Mouse (Mus musculus) adrenal gland, postnatal 14 days (tissue): ENCODE measurements at regions not wholly inside any gene's neighbourhood (a gene's known extent, or its start where the extent isn't known, plus 50 kb on each side); places are given as distances from the start of the nearest gene placed in this dataset.

Source experiments
- DNase-seq: peaks from one replicate; pipeline ENCODE4 v3.0.0; 2021; ENCODE audit warnings: mixed read lengths

DNA sequence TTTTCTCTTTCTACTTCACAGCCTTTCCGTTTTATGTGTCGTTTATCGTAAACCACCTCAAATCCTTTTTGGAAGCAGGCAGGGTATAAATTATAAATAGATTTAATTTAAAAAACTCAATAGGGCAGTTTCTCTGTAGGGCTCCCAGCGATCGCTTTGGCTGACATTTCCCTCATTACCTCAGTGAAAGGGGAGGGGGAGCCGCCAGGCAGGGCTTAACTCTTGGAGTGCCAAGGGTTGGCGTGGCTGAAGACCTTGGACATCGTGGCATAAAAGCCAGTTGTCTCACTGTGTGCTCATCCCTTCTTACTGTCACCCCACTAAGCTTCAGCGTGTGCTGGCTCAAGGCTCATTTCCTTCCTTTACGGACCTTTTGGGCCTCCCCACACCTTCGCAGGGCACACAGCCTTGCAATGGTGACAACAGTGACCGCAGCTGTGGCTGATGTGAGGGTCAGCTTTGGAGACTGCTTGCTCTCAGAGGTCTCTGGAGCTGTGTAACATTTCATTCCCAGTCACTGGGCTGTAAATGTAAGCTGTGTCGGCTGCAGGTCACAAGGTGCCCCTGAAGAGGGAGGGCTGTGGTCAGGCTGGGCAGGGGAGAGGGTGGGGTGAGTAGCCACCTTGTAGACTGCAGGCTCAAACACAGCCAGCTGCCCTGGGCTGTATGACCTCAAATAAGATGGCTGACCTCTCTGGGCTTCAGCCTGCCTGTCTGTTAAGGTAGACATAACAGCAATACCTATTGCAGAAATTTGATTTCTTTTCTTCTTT, 81.6 kb upstream of the Stx16 start:
- DNase-seq = no peak

DNA sequence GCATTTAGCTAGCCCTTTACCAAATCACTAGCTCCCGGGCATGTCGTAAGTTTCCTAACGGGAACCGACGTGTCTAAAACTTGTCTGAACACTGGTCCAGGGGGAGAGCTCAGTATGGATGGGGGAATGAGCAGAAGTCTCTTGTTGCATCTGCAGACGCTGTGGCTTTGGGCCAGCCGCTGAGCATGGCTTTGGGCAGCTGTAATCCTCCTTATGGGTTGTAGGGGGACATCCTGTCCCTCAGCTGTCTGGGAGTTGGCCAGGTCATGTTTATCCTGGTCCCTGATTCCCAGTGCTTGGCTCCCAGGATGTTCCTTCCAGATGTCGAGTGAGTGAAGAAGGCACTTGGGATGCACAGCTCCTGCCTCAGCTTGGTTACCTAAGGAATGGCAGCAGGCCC, 71.4 kb upstream of the Stx16 start:
- no peak for DNase-seq

DNA sequence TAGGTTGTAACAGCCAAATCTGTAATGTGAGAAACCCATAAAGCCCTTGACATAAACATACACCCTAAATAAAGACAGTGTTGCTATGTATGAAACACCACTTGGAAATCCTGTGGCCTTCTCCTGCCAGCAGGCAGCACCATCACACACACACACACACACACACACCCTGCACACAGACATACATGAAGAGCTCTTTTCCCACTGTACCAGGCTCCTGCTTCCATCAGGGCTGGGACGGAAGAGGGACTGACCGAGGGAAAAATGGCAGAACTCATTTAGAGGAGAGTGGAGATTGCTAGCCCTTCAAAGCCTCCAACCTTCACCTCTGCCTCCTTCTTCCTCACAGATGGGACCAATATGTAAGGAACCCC, 68.1 kb upstream of the Stx16 start:
- no peak for DNase-seq

DNA sequence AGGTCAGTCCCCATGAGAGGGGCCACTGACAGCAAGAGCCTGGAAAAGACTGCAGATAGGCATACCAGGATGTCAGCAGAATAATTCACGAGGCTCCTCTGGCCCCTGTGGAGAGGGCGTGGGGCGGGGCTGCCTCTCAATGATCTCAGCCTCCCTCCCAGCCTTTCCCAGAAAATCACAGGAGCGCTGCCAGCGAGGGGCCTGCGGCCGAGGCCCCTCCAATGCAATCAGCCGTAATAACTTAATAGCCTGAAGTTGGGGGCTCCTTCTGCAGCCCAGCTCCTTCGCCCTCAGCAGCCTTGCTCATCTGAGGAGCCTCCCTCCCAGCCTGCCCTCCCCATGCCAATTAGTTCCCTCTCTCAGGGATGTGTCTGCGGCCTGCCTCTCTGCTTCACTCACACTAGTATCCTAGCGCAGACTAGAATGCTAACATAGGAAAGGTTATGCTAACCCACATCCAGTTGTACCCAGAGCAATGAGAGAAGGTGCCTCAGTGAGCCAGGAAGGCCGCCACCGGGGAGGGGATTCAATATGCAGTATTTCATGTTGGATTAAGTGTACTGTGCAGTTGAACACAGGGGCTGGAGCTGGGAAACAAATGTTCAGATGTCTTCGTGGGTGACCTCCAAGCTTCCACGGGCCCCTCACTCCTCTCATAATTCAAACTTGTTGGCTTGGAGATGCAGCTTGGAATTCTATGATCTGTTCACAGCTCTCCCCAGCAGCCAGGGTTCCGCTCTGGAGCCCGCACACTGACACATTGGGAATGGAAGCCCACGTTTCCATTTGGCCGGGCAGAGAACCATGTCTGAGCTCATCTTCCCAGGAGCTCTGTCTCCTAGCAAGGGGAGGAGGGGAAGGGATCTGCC, 67.5 kb upstream of the Stx16 start:
- DNase-seq = no peak

DNA sequence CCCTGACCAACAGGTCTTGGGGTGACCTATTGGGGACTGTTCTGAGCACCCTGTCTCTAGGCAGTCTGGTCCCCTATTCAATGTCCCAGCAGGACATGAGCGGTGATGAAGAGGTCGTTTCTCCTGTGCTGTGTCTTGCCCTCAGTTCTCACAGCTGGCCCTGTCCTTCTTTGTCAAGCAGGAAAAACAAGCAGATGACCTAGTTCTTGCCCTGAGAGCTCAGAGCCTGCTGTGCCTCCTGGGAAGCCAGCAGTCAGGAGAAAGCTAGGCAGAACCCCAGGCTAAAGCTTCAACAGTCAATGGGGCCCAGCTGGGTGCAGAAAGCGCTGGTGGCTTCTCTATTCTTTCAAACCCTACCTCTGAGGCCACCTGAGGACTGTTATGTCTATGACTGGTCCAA, 66.1 kb upstream of the Stx16 start:
- no peak for DNase-seq

DNA sequence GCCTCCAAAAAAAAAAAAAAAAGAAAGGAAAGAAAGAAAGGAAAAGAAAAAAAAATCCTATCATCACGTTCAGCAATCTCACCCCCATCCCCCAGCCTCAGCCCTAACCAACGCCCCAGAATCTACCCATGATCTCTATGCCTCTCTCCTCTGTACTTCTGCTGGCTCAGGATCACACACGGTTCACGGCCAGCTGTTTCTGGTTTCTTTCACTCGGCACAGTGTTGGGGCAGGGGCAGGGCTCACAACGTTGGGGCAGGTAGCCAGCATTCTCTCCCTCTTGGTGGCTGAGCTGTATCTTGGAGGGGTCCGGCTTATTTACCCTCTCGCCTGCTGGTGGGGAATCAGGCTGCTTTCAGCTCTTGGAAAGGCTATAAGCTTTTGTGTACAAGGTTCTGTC, 64.7 kb upstream of the Stx16 start:
- DNase-seq = no peak

DNA sequence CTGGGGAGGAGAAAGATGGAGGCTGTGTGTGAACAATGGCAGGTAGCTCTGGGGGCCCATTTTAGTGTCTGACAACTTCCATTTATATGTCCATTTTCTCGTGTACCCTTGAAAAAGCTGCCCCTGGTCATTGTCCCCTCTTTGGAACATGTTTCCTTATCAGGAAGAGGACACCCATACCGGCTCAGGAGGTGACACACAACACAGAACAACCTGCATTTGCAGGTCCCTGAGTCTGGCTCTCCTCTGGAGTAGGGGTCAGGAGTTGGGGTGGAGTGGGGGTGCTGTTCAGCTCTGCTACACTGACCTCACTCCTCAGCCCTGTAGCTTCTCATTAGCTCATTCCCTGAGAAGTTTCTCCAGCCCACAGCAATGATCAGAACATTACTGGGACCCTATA, 61.7 kb upstream of the Stx16 start:
- DNase-seq = no peak

DNA sequence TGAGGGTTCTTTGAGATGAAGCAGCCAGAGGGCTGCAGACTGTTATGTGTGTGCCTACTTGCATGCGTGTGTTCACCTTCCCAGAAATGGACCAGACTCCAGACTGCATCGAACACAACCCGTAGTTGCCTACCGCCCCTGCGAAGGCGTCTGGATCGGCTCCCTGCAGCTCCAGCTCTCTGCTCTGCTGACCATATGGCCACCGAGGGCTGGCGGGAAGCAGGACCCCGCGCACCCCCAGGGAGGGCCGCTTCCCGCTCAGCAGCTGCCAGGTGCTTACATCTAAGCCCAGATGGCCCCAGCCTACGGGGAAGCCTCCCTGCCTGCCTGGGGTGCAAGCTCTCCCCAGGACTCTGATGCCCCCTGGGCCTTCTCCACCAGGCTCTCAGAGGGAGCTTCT, 60.8 kb upstream of the Stx16 start:
- DNase-seq = no peak

DNA sequence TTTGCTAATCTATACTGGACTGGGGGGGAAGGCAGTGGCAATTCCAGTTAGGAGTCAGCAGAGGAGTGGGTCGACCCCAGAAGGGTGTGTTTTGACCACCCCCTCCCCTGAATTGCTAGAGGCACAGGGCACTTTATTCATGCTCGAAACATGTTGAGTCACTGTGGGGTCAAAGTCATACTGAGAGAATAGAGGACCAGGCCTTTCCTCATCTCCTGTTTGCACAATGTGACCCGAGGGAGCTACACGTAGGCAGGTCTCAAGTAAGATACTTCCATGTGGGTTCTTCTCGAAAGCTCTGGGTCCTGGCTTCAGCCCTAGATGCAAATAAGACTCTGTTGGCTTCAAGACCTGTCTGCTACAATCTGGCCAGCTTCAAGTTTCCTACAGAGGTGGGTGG, 60.0 kb upstream of the Stx16 start:
- DNase-seq = no peak

DNA sequence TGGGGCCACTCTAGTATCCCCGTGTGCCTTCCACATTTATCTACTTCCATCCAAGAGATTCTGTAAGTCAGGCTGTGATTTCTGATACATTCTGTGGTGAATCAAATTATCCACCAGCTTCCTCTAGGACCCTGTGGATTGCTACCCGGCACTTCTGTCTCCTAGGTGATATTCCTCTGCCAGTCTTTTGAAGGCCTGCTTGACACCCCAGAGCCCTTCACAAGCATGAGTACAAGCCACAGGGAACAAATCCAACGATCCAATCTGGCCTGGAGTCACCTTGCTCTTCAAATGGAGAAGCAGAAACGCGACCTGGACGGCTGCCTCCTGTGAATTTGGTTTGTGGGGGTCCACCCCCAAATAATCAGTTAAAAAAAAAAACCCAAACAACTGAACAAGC, 59.1 kb upstream of the Stx16 start:
- peak; percentile 20 for DNase-seq

DNA sequence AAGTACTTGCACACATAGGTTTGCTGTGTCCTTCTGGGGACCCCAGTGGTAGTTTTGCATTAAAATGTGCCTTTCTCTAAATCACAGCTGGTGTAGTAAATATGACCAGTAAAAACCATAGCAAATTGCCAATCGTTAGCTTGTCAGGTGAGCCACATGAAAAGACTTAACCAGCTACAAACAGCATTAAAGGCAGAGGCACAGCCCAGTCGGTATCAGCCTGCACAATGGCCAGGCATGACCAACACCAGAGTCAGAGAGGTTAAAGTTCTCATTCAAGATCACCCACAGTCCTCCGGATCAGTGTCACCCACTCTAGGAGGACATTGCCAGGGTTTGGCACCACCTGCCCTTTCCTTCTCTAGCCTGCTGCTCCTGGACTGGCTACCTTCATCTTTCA, 58.5 kb upstream of the Stx16 start:
- no peak for DNase-seq

DNA sequence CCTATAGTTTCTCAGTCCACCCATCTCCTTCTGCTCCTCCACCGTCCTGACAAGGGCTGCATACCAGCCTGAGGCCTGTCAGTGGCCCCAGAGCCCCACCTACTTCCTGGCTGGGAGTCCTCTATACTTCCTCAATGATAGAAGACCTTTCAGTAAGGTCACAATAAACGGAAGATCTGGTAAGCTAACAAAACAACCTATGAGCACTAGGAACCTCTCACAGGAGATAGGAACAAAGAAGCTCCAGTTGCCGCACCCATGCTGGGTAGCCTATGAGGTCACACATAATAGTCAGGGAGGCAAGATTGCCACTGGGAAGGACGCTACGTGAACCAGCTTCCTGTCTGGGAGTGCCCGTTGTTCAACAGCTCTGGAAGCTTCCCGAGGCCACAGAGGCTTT, 58.1 kb upstream of the Stx16 start:
- peak; percentile 29 for DNase-seq

DNA sequence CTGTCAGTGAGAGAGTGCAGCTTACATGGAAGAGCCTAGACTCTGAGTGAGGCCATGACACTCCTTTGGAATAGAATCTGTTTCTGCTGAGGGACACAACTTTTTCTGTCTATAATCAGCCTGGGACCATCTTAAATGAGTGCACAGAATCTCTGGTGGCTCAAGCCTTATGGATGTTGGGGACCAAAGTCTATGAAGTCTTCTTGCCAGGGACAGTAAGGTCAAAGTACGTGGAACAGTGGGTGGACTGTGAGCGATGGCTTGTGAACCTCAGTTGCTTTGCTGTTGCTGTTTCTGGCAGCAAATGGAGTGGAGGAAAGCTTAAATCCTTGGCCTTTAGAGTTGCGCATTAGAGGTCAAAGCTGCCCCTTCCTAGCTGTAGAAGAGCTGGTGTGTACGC, 57.1 kb upstream of the Stx16 start:
- DNase-seq = no peak

DNA sequence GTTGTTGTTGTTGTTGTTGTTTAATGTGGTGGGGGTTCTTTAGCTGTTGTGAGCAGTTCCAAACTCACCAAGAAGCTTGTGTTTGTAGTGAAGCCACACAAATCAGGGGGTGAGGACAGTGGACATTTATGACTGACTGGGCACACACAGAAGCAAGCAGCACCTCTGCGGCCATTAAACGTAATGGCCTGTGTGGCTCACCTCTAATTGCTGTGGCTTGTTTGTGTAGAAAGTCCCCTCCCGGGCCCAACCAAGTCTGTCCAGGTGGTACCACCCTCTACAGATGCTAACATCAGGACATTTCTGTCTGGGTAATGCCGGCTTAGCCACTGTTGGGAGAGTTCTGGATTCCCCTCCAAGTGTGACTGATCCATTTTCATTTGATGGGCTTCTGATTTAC, 56.1 kb upstream of the Stx16 start:
- no peak for DNase-seq

DNA sequence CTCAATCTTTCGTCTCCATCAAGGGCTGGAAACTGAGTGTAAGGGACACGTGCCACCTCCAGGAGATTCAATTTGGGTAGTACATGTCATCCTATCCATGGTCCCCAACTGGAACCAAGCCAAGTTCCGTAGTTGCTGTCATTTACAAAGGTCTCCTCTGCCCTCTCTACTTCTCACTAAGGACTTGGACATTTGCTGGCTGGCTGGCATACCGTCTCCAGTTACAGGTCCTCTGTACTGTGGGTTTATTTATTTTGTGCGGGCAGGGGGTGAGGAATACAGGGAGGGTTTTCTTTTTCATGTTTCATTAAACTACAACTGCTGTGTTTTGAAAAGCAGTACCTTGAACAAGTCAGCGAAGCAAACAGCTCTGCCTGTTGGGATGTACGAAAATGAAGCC, 55.7 kb upstream of the Stx16 start:
- no peak for DNase-seq

DNA sequence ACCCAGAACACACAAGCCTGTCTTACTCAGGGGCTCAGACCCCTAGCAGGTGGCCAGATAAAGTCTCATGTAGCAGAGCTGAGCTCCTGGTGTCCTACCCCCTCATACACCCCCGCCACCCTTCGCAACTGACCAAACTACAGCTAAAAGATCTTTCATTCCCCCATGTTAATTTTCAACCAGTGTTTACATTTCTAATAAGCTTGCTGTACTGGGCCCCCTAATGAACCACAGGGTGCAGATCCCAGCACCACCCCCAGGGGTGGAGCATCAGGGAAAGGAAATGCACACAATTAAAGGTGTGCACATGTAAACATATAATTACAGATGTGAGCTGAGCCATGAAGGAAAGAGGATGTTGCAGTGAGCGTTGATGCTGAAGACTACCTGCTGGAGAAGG, 54.6 kb upstream of the Stx16 start:
- DNase-seq = no peak

DNA sequence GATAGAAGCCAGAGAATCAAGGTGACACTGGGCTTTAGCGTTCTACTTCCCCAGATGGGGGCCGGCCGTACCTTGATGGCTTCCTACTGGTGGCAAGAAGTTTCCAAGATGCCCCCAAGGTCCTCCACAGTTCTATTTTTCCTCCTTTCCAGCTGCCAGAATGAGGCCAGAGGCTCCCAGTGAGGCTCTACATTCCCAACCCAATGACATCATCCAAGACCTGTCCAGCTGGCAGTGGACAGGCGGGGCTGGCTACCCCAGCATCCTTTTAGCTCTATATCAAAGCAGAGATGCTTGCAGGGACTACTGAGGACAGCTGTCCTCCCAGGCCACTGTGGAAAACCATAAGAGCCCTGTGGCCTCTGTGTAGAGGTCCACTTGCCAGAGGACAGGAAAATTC, 53.8 kb upstream of the Stx16 start:
- no peak for DNase-seq

DNA sequence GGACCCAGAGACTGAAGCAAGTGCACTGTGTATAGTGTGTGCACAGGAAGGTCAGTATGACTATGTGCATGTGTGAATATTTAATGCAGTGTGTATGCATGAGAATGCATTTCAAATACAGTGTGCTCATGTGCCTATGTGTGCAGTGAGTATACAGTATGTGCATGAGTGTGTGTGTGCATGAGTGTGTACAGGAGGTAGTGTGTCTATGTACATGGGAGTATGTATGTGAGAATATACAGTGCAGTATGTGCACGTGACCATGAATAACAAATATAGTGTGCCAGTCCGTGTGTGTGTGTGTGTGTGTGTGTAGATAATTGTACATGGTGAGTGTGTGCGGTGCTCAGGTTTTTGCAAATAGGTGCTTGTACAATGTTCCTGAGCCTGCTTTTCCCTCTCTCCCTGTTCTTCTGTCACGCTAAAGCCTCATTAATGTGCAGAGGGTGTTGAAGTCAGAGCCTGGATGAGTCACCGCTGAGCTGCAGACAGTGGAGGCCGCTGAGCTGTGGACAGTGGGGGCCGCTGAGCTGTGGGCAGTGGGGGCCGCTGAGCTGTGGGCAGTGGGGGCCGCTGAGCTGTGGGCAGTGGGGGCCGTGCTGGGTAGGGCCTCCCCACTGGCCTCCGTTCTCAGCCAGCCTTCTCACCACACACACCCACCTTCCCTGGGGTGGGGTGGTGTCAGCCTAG, 50.8 kb upstream of the Stx16 start:
- peak; percentile 59 for DNase-seq
